17 mouse cellular contexts compared by ENCODE assay signal in the genomic region with DNA sequence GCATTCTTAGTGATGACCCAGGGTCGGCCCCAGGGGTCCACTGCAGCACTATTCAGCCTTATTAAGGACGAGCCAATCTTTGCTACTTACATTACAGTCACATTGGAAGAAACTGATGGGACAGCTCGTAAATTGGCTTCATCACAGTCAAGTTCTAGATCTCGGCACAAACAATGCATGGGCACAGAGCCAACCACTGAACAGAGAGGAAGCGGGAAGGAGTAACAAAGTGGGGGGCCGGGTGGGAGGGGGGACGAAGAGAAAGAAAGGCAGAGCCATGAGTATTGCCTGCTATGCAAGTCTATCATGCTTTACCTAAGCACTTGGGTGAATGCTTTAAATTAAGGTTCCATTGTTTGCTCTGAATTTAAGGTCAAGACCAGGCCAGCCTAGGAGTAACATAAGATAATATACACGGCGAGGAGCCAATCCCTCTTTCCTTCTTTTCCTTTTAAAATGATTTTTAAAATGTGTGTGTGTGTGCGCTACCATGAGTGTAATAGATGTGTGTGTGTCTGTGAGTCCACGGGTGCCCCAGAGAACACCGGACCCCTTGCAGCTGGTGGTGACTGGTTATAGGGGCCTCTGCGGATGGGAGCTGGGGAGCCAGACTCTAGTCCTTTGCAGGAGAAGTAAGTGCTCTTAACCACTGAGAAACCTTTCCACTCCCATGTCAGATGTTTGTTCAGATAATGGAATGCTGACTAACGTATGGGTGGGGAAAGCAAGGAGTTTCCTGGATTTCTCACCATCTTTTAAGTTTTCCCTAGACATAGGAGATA. TPM values are rescaled to one million over a fixed set of nuclear protein-coding genes. Genes with fewer than 3 reads are reported as not detected.
DNase-seq lines count a peak whose midpoint lies in the region; ATAC-seq and TF ChIP-seq lines count a peak whose summit lies in the region.
"Had no signal": no experiment of that assay in that cellular context is flagged by ENCODE, and none has a peak within 500 bp of the region (broad histone marks: within the 10 kb centered on the region; RNA-seq: fewer than 3 reads in every experiment).

No protein-coding gene starts in this region.

- intact Hi-C loops in left cerebral cortex, adult 2 months (cut with DNase I), result no loop called here

- H3K9ac ChIP-seq in hindbrain, embryonic 15.5 days, result no peak overlapping the region
- no peak overlapping the region for H3K9ac ChIP-seq in hindbrain, embryonic 12.5 days
- no peak overlapping the region for H3K9ac ChIP-seq in neural tube, embryonic 11.5 days (ENCODE audit: low read length)
- H3K9ac ChIP-seq in lung, postnatal 0 days (replicated peaks; ENCODE audit: low read depth), result no peak overlapping the region
- H3K9ac ChIP-seq: limb, embryonic 15.5 days had no signal

- H3K36me3 ChIP-seq in hindbrain, embryonic 15.5 days, result no peaks in the 10 kb centered on the region
- H3K36me3 ChIP-seq in hindbrain, embryonic 12.5 days, result no peaks in the 10 kb centered on the region
- H3K36me3 ChIP-seq in neural tube, embryonic 11.5 days (ENCODE audit: control insufficient read depth, insufficient read depth, low read length), result no peaks in the 10 kb centered on the region
- H3K36me3 ChIP-seq in lung, postnatal 0 days (ENCODE audit: insufficient read depth, low read length), result no peaks in the 10 kb centered on the region
- H3K36me3 ChIP-seq: limb, embryonic 15.5 days had no signal

- no peak overlapping the region for H3K4me3 ChIP-seq in hindbrain, embryonic 15.5 days
- no peak overlapping the region for H3K4me3 ChIP-seq in hindbrain, embryonic 12.5 days
- H3K4me3 ChIP-seq in neural tube, embryonic 11.5 days (ENCODE audit: low read depth, low read length), result no peak overlapping the region
- no peak overlapping the region for H3K4me3 ChIP-seq in lung, postnatal 0 days (ENCODE audit: low read depth, low read length)
- H3K4me3 ChIP-seq in left cerebral cortex, adult 2 months, result no peak overlapping the region
- H3K4me3 ChIP-seq: limb, embryonic 15.5 days; myocyte had no signal

- no peak overlapping the region for H3K27ac ChIP-seq in hindbrain, embryonic 15.5 days (replicated peaks)
- H3K27ac ChIP-seq in hindbrain, embryonic 12.5 days, result no peak overlapping the region
- no peak overlapping the region for H3K27ac ChIP-seq in neural tube, embryonic 11.5 days (ENCODE audit: low read depth, low read length)
- H3K27ac ChIP-seq in lung, postnatal 0 days (ENCODE audit: low read length), result no peak overlapping the region
- no peak overlapping the region for H3K27ac ChIP-seq in left cerebral cortex, adult 2 months
- H3K27ac ChIP-seq: limb, embryonic 15.5 days had no signal

- H3K4me1 ChIP-seq in hindbrain, embryonic 15.5 days (replicated peaks), result no peaks in the 10 kb centered on the region
- no peaks in the 10 kb centered on the region for H3K4me1 ChIP-seq in hindbrain, embryonic 12.5 days
- H3K4me1 ChIP-seq in neural tube, embryonic 11.5 days (ENCODE audit: control insufficient read depth, insufficient read depth, low read length), result no peaks in the 10 kb centered on the region
- H3K4me1 ChIP-seq in lung, postnatal 0 days (ENCODE audit: insufficient read depth, low read depth, low read length), result no peaks in the 10 kb centered on the region
- H3K4me1 ChIP-seq: limb, embryonic 15.5 days had no signal

- no peak for TF ChIP-seq CTCF in lung, postnatal 0 days (IDR thresholded peaks at IDR 0.05)
- no peak for TF ChIP-seq CTCF in left cerebral cortex, adult 2 months (IDR thresholded peaks at IDR 0.05)

- WGBS in hindbrain, embryonic 15.5 days, result 49% methylated on average over 14 of the region's 14 CpGs
- 58% methylated on average over 14 of the region's 14 CpGs for WGBS in hindbrain, embryonic 12.5 days
- 59% methylated on average over 14 of the region's 14 CpGs for WGBS in neural tube, embryonic 11.5 days
- 33% methylated on average over 14 of the region's 14 CpGs for WGBS in lung, postnatal 0 days

- H3K9me3 ChIP-seq in hindbrain, embryonic 15.5 days, result no peaks in the 10 kb centered on the region
- no peaks in the 10 kb centered on the region for H3K9me3 ChIP-seq in hindbrain, embryonic 12.5 days (replicated peaks)
- no peaks in the 10 kb centered on the region for H3K9me3 ChIP-seq in neural tube, embryonic 11.5 days (ENCODE audit: control insufficient read depth, low read length)
- H3K9me3 ChIP-seq in lung, postnatal 0 days (ENCODE audit: low read length), result no peaks in the 10 kb centered on the region
- H3K9me3 ChIP-seq: limb, embryonic 15.5 days had no signal

- no peaks in the 10 kb centered on the region for H3K27me3 ChIP-seq in hindbrain, embryonic 15.5 days
- H3K27me3 ChIP-seq in hindbrain, embryonic 12.5 days, result no peaks in the 10 kb centered on the region
- H3K27me3 ChIP-seq in neural tube, embryonic 11.5 days (ENCODE audit: control insufficient read depth, insufficient read depth, low read length), result no peaks in the 10 kb centered on the region
- H3K27me3 ChIP-seq in lung, postnatal 0 days (replicated peaks; ENCODE audit: insufficient read depth, low read length), result no peaks in the 10 kb centered on the region
- H3K27me3 ChIP-seq: limb, embryonic 15.5 days had no signal

- no peak for TF ChIP-seq EP300 in lung, postnatal 0 days (IDR thresholded peaks at IDR 0.05)

- no peak for ATAC-seq in hindbrain, embryonic 15.5 days (ENCODE audit: low FRiP score, low read depth)
- no peak for ATAC-seq in hindbrain, embryonic 12.5 days (ENCODE audit: low FRiP score)
- peak; percentile 45; the same call in 1 of the 2 replicates for ATAC-seq in neural tube, embryonic 11.5 days (ENCODE audit: insufficient read depth, low FRiP score, low TSS enrichment)
- no peak for ATAC-seq in lung, postnatal 0 days
- ATAC-seq: CD4-positive, CD25-positive, alpha-beta regulatory T cell, adult 4 months; forebrain, embryonic 16.5 days had no signal

- DNase-seq in neural tube, embryonic 11.5 days (ENCODE audit: low spot score), result no peak
- DNase-seq in neural tube, embryonic 10.5 days (ENCODE audit: extremely low spot score, low spot score), result no peak
- peak; percentile 18 for DNase-seq in lung, postnatal 0 days (ENCODE audit: low spot score)
- DNase-seq in thymus, postnatal 10 days (ENCODE audit: low spot score in 2 of 2), result no peak
- DNase-seq in ovary, adult 18-20 months (ENCODE audit: low spot score), result no peak
- no peak for DNase-seq in left cerebral cortex, adult 2 months (ENCODE audit: extremely low spot score in 1 of 2, low spot score in 2 of 2)
- DNase-seq: cerebellum, postnatal 36 days; gastrocnemius, postnatal 25 days; right cerebral cortex, adult 18-20 months; thymus, postnatal 4 days had no signal

- 0 out of 2 replicates have a peak overlapping the region, but pooled peaks have one; percentile 2 for H3K4me2 ChIP-seq in hindbrain, embryonic 15.5 days
- H3K4me2 ChIP-seq in hindbrain, embryonic 12.5 days (replicated peaks), result no peak overlapping the region
- no peak overlapping the region for H3K4me2 ChIP-seq in neural tube, embryonic 11.5 days (ENCODE audit: low read depth)
- H3K4me2 ChIP-seq in lung, postnatal 0 days (replicated peaks; ENCODE audit: low read depth, low read length), result no peak overlapping the region
- H3K4me2 ChIP-seq: limb, embryonic 15.5 days had no signal

RNA-seq across cellular contexts. Expression of gene Etfdh, which starts 53.2 kb away (rescaled TPM):
- polyA plus RNA-seq in hindbrain, embryonic 15.5 days (2015; fragmentation: Nextera tagmentation; extraction: Ambion mirVana), result 44.5 and 44.9 TPM in 2 replicates
- polyA plus RNA-seq in hindbrain, embryonic 12.5 days (2016; fragmentation: Nextera tagmentation; extraction: Ambion mirVana), result 52.2 and 54.3 TPM in 2 replicates
- polyA plus RNA-seq in neural tube, embryonic 11.5 days (2014; fragmentation: Nextera tagmentation; extraction: Ambion mirVana), result 54.4 and 56.1 TPM in 2 replicates
- polyA plus RNA-seq in lung, postnatal 0 days (2015; fragmentation: Nextera tagmentation; extraction: Ambion mirVana), result 53.3 and 53.5 TPM in 2 replicates
- 10 to 100 TPM; 26.1 to 26.7 TPM for total RNA-seq in left cerebral cortex, adult 2 months (2021)

RNA-seq across cellular contexts. Expression of gene 4930579G24Rik, which starts 53.7 kb away (rescaled TPM):
- 7.0 and 7.2 TPM in 2 replicates for polyA plus RNA-seq in hindbrain, embryonic 15.5 days (2015; fragmentation: Nextera tagmentation; extraction: Ambion mirVana)
- polyA plus RNA-seq in hindbrain, embryonic 12.5 days (2016; fragmentation: Nextera tagmentation; extraction: Ambion mirVana), result 20.7 and 21.4 TPM in 2 replicates
- polyA plus RNA-seq in neural tube, embryonic 11.5 days (2014; fragmentation: Nextera tagmentation; extraction: Ambion mirVana), result 21.5 and 25.3 TPM in 2 replicates
- 4.3 and 5.3 TPM in 2 replicates for polyA plus RNA-seq in lung, postnatal 0 days (2015; fragmentation: Nextera tagmentation; extraction: Ambion mirVana)
- 1 to 10 TPM in 1 of 2 experiments, under 1 TPM in 1; 0.87 to 1.3 TPM for total RNA-seq in left cerebral cortex, adult 2 months (2021)

RNA-seq across cellular contexts. Expression of gene Rxfp1, which starts 55.1 kb away (rescaled TPM):
- 0.13 and 0.14 TPM in 2 replicates for polyA plus RNA-seq in hindbrain, embryonic 15.5 days (2015; fragmentation: Nextera tagmentation; extraction: Ambion mirVana)
- polyA plus RNA-seq in hindbrain, embryonic 12.5 days (2016; fragmentation: Nextera tagmentation; extraction: Ambion mirVana), result not detected in 2 replicates
- polyA plus RNA-seq in neural tube, embryonic 11.5 days (2014; fragmentation: Nextera tagmentation; extraction: Ambion mirVana), result 0.04 TPM in 1 of 2 replicates, not detected in the other
- polyA plus RNA-seq in lung, postnatal 0 days (2015; fragmentation: Nextera tagmentation; extraction: Ambion mirVana), result 0.29 and 0.42 TPM in 2 replicates
- total RNA-seq in left cerebral cortex, adult 2 months (2021), result 10 to 100 TPM; 14.4 to 14.5 TPM
- total RNA-seq: gastrocnemius, postnatal 25 days had no signal
- polyA plus RNA-seq: CD4-positive, CD25-positive, alpha-beta regulatory T cell, adult 4 months; intestine, embryonic 14.5 days; myocyte had no signal
